Mouse (Mus musculus): Measurements from ENCODE around the gene Zfp780b. TPM values are rescaled to one million over a fixed set of nuclear protein-coding genes. Genes with fewer than 3 reads are reported as not detected.
"Not testable (repeated sequence)": the region's sequence is repeated elsewhere in the genome, so short reads cannot be mapped to it uniquely, and the experiment has no call there.

Gene Zfp780b
- total RNA-seq (2021) = 1 to 10 TPM; 5.8 to 6.1 TPM
- long read RNA-seq, experiment 1, partial matches to known transcripts = 1 of 2 reads
- long read RNA-seq, experiment 1, other reads (novel, unspliced or antisense) = 1 of 2 reads
- long read RNA-seq, experiment 2, partial matches to known transcripts = 0 of 1 reads
- long read RNA-seq, experiment 2, other reads (novel, unspliced or antisense) = 1 of 1 reads

GRCm38 (mm10) chr7:27978683-27979528, at the start of gene Zfp780b:
TSS of gene Zfp780b (minus strand) at chr7:27979171.
- intact Hi-C loops (cut with DNase I; ENCODE audit: low total_unique reads) = no loop called here
- DNase-seq = peak; percentile 69

- intact Hi-C loops (cut with DNase I; ENCODE audit: low total_unique reads) = no loop called here
- DNase-seq = no peak
Measured at GRCm38 (mm10) chr7:28014445-28014810, 35.5 kb upstream of the Zfp780b start.

- intact Hi-C loops (cut with DNase I; ENCODE audit: low total_unique reads) = no loop called here
- DNase-seq = peak; percentile 72
Measured at GRCm38 (mm10) chr7:28013549-28014444, 34.8 kb upstream of the Zfp780b start, which contains the start of gene Zfp850. TSS of gene Zfp850 (minus strand) at chr7:28014115.

- DNase-seq = no peak
- intact Hi-C loops (cut with DNase I; ENCODE audit: low total_unique reads) = no loop called here
Measured at GRCm38 (mm10) chr7:28010271-28010670, 31.3 kb upstream of the Zfp780b start.

GRCm38 (mm10) chr7:27982197-27982596, 3.2 kb upstream of the Zfp780b start:
- no peak for DNase-seq
- intact Hi-C loops (cut with DNase I; ENCODE audit: low total_unique reads) = no loop called here

GRCm38 (mm10) chr7:27949451-27949850, 29.5 kb downstream of the Zfp780b start:
- DNase-seq; intact Hi-C loops (cut with DNase I; ENCODE audit: low total_unique reads): not testable (repeated sequence)

GRCm38 (mm10) chr7:27941869-27942268, 37.1 kb downstream of the Zfp780b start:
- intact Hi-C loops (cut with DNase I; ENCODE audit: low total_unique reads); DNase-seq: not testable (repeated sequence)

GRCm38 (mm10) chr7:27933800-27934158, 45.2 kb downstream of the Zfp780b start:
- intact Hi-C loops (cut with DNase I; ENCODE audit: low total_unique reads); DNase-seq: not testable (repeated sequence)

GRCm38 (mm10) chr7:27933050-27933799, 45.7 kb downstream of the Zfp780b start:
- intact Hi-C loops (cut with DNase I; ENCODE audit: low total_unique reads) = no loop called here
- DNase-seq = no peak

- intact Hi-C loops (cut with DNase I; ENCODE audit: low total_unique reads) = no loop called here
- DNase-seq = peak; percentile 66
Measured at GRCm38 (mm10) chr7:27928818-27929695, 49.9 kb downstream of the Zfp780b start, which contains the start of gene Zfp974. TSS of gene Zfp974 (minus strand) at chr7:27929460.

GRCm38 (mm10) chr7:27927041-27927440, 51.9 kb downstream of the Zfp780b start:
- DNase-seq; intact Hi-C loops (cut with DNase I; ENCODE audit: low total_unique reads): not testable (repeated sequence)

- intact Hi-C loops (cut with DNase I; ENCODE audit: low total_unique reads); DNase-seq: not testable (repeated sequence)
Measured at GRCm38 (mm10) chr7:27910952-27911351, 68.0 kb downstream of the Zfp780b start.

Other genes with a start within 250 kb of the Zfp780b start
- 1 to 10 TPM; 5.6 to 6.2 TPM for gene Zfp60, start 247.8 kb downstream of the Zfp780b start, total RNA-seq (2021)
- 1 to 10 TPM; 3.0 TPM for gene Zfp626, start 172.0 kb downstream of the Zfp780b start, total RNA-seq (2021)
- 1 to 10 TPM; 1.5 to 1.8 TPM for gene Zfp59, start 140.6 kb downstream of the Zfp780b start, total RNA-seq (2021)
- gene Zfp607a, start 121.6 kb downstream of the Zfp780b start, total RNA-seq (2021) = 1 to 10 TPM; 1.7 to 2.0 TPM
- gene Zfp974, start 49.7 kb downstream of the Zfp780b start, total RNA-seq (2021) = 1 to 10 TPM; 3.3 to 3.8 TPM
- under 1 TPM; 0.53 to 0.68 TPM for gene Zfp850, start 34.9 kb upstream of the Zfp780b start, total RNA-seq (2021)
- gene Psmc4, start 70.9 kb upstream of the Zfp780b start, total RNA-seq (2021) = 100 to 1,000 TPM; 104 to 107 TPM
- gene Fcgbp, start 92.1 kb upstream of the Zfp780b start, total RNA-seq (2021) = under 1 TPM in 1 of 2 experiments, not detected in 1; 0.12 TPM
- gene 9530053A07Rik, start 150.3 kb upstream of the Zfp780b start, total RNA-seq (2021) = not detected
- 10 to 100 TPM; 23.7 to 31.0 TPM for gene Fbl, start 190.5 kb upstream of the Zfp780b start, total RNA-seq (2021)
- gene Dyrk1b, start 200.3 kb upstream of the Zfp780b start, total RNA-seq (2021) = 100 to 1,000 TPM; 129 to 156 TPM

Measured in gastrocnemius, postnatal 14 days (tissue).